Mouse (Mus musculus) brain, embryonic 14.5 days (tissue): ENCODE data around the gene Gpam.

Experiments
- CTCF ChIP-seq: fragments of 200-500 bp; IDR thresholded peaks from 2 replicates; pipeline ENCODE4 v1.5.1; 2012; ENCODE audit warnings: inconsistent platforms, mild to moderate bottlenecking, moderate library complexity, borderline replicate concordance; ENCODE audit not compliant: insufficient read depth, insufficient read length; ENCODE audit errors: extremely low read depth
- POLR2A ChIP-seq: fragments of 200-500 bp; IDR thresholded peaks from 2 replicates; pipeline ENCODE4 v1.6.1; 2012; ENCODE audit warnings: mild to moderate bottlenecking, inconsistent platforms, borderline replicate concordance; ENCODE audit not compliant: poor library complexity, insufficient read depth, insufficient read length, severe bottlenecking; ENCODE audit errors: extremely low read depth

- TF ChIP-seq CTCF = no peak
- TF ChIP-seq POLR2A = no peak
These were observed 9.8 kb upstream of the Gpam start for GRCm38 (mm10) chr19:55136693-55137427.
